Mouse (Mus musculus): Measurements from ENCODE around the gene Acap3. TPM values are rescaled to one million over a fixed set of nuclear protein-coding genes. Genes with fewer than 3 reads are reported as not detected.
A peak's percentile ranks its signal among the peaks of the same experiment; 100 is the strongest.

Acap3 gene
- total and polyA plus RNA-seq, 3 experiments, result 24.5 to 39.1 TPM; not detected in 1

DNA sequence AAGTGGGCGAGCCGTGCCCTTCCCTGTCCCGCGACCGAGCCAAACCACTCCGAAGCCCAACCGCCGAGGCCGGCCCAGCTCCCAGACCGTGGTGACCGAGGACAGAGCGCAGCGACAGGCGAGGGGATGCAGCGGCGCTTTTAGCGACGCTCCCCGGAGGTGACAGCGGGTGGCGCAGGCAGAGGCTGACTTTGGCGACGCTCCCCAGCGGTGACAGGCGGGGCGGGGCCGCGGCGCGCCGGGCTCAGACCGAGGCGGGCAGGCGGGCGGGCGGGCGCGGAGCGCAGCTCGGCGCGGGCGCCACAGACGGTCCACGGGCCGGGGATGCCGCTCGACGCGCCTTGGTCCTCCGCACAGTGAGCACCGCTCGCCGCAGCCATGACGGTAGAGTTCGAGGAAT, 395 bp downstream of the Acap3 start (continued):
- TF ChIP-seq GABPA (IDR thresholded peaks at IDR 0.05; ENCODE audit: low read depth, low read length) (no peak), SMC3 (IDR thresholded peaks at IDR 0.05; ENCODE audit: low read depth, low read length) (no peak), ELF1 (IDR thresholded peaks at IDR 0.05; ENCODE audit: low read depth, low read length) (no peak), TCF12 (IDR thresholded peaks at IDR 0.05; ENCODE audit: low read depth, low read length) (0 out of 2 replicates have a peak, but pooled peaks have one; percentile 8), TAL1 (IDR thresholded peaks at IDR 0.05; ENCODE audit: low read length) (no peak), USF2 (IDR thresholded peaks at IDR 0.05; ENCODE audit: borderline replicate concordance in 1 of 2, insufficient read depth in 1 of 2, low read depth in 1 of 2, low read length in 2 of 2) (no peak), MAZ (IDR thresholded peaks at IDR 0.05; ENCODE audit: low read depth, low read length) (peak; percentile 38; the same call in 1 of the 2 replicates), ZKSCAN1 (IDR thresholded peaks at IDR 0.05; ENCODE audit: low read depth, low read length) (no peak), MYC (IDR thresholded peaks at IDR 0.05; ENCODE audit: low read depth, low read length) (no peak)

DNA sequence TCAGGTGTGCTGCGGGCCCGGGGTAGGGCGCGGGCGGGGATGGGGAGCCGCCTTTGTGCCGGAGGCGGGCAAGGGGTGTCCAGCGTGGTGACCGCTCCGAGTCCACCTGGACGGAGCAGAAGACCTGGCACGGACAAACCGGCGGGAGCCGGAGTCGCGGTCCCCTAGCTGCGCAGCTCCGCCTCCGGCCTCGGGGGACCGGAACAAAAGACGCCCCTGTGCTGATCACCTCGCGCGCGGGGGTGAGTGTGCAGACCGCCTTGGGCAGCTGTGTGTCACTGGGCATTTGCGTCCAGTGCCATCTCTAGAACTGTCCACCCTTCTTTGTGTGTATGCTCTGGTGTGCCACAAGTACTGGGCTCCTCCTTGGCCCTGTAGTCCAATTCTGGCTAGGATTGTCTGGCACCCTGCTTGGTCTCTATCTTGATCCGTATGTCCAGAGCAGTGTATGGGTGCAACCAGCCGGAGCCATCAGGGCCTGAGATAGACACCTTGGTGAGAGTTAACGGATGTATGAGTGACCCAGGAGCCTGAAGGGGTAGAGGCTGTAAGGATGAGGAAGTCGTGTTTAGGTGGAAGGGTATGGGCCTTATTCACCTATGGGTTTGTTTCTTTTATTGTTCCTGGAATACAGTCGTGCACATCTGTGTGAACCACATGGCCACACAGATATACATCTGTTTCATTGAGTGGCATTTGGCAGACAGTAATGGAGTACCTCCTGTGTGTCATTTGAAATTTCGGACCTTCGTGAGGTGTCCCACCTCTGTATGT, 1.0 kb downstream of the Acap3 start:
- peak overlapping the region; percentile 89 for H3K9ac ChIP-seq (ENCODE audit: control insufficient read depth, low read depth, low read length, poor library complexity, severe bottlenecking)
- TF ChIP-seq ELF1 (IDR thresholded peaks at IDR 0.05; ENCODE audit: low read depth, low read length) (0 out of 2 replicates have a peak, but pooled peaks have one; percentile 6), MYC (IDR thresholded peaks at IDR 0.05; ENCODE audit: low read depth, low read length) (0 out of 2 replicates have a peak, but pooled peaks have one; percentile 21), SIN3A (IDR thresholded peaks at IDR 0.05; ENCODE audit: low read length) (peak; percentile 61), MXI1 (IDR thresholded peaks at IDR 0.05; ENCODE audit: low read depth, low read length) (peak; percentile 86), POLR2A (IDR thresholded peaks at IDR 0.05; ENCODE audit: control insufficient read depth in 1 of 2, insufficient read depth in 1 of 2, low read depth in 1 of 2, low read length in 2 of 2, poor library complexity in 1 of 2) (no peak), RCOR1 (IDR thresholded peaks at IDR 0.05; ENCODE audit: low read depth, low read length) (no peak), MAX (IDR thresholded peaks at IDR 0.05; ENCODE audit: low read length) (peak; percentile 52; the same call in 1 of the 2 replicates), TBP (IDR thresholded peaks at IDR 0.05; ENCODE audit: low read depth, low read length) (0 out of 2 replicates have a peak, but pooled peaks have one; percentile 32), RAD21 (IDR thresholded peaks at IDR 0.05; ENCODE audit: low read depth, low read length) (no peak), HCFC1 (IDR thresholded peaks at IDR 0.05; ENCODE audit: low read depth, low read length) (peak; percentile 13; the same call in 1 of the 2 replicates), ETS1 (IDR thresholded peaks at IDR 0.05; ENCODE audit: low read depth, low read length) (0 out of 2 replicates have a peak, but pooled peaks have one; percentile 7)
- peaks cover 50% of the 10 kb centered on the region for H3K79me2 ChIP-seq (ENCODE audit: control insufficient read depth, insufficient read depth, low read length, poor library complexity)
- peaks cover 0 to 4% of the 10 kb centered on the region in 2 experiments; a peak in 3 of 4 replicates for H3K36me3 ChIP-seq (ENCODE audit: control insufficient read depth in 1 of 2, insufficient read depth in 2 of 2, low read length in 2 of 2)
- peak overlapping the region; percentile 20 for H3K27ac ChIP-seq (ENCODE audit: control insufficient read depth, low read depth, low read length)
- H3K4me3 ChIP-seq (ENCODE audit: control insufficient read depth in 1 of 2, insufficient read depth in 1 of 2, low read depth in 2 of 2, low read length in 2 of 2), result peak overlapping the region; percentile 79 to 88
- no peaks in the 10 kb centered on the region for H3K27me3 ChIP-seq (ENCODE audit: control insufficient read depth in 1 of 2, insufficient read depth in 2 of 2, low read length in 2 of 2)
- H3K4me1 ChIP-seq (ENCODE audit: control insufficient read depth in 1 of 2, insufficient read depth in 2 of 2, low read length in 2 of 2), result peaks cover 5 to 17% of the 10 kb centered on the region in 2 experiments; a peak in 3 of 4 replicates
- no peaks in the 10 kb centered on the region for H3K9me3 ChIP-seq (replicated peaks; ENCODE audit: insufficient read depth, low read length)
- peak; percentile 69 for DNase-seq (ENCODE audit: low read depth, low spot score)

Data from MEL (cell line).